Mouse (Mus musculus) monocyte, adult 2 months (primary cell): ENCODE results near the gene 9030612E09Rik.

Source experiments
- DNase-seq, 2 experiments: peaks; one replicate each; pipeline ENCODE4 v3.0.0; 2022; ENCODE audit warnings: low spot score in 2 of 2, low read depth in 1 of 2

Gene 9030612E09Rik

DNA sequence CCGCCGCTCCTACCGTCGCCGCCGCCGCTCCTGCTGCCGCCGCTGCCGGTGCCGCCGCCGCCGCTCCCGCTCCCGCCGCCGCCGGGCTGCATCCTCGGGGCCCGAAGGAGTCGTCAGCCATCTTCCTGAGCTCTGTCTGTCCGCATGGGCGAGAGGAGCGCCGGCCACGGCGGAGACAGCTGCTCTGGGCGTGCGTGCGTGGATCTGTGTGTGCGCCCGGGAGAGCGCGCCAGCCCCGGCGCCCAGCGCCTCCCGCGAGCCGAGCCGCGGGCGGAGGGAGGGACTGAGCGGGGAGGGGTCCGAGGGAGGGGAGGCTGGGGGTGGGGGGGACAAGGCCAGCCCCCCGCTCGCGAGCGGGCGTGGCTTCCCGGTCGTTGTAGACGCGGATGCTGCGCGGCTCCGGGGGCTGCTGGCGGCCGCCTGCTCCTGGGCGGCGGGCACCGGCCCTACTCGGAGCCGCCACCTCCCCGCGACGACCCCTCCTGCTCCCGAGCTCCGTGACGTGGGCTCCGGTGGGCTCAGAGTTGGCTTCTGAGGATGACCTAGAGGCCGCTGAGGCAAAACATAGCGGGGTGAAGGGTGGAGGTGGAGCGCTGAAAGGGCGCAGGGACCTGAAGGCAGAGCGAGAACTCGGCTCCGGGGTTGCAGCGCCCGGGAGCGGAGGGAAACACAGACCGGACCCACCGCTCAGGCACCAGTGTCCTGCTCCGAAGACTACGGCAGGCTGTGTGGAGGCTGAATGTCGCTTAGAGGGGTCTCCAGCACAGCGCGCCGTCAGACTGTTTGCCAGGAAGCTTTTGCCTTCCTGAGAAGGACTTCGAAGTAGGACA lies at the start of gene 9030612E09Rik, which contains the start of gene Sobp:
Gene 9030612E09Rik (plus strand): TSS at position 379 of the 830 bp plus-strand sequence.
Gene Sobp (minus strand): TSS at position 205 of the 830 bp plus-strand sequence.
- DNase-seq = no peak

DNA sequence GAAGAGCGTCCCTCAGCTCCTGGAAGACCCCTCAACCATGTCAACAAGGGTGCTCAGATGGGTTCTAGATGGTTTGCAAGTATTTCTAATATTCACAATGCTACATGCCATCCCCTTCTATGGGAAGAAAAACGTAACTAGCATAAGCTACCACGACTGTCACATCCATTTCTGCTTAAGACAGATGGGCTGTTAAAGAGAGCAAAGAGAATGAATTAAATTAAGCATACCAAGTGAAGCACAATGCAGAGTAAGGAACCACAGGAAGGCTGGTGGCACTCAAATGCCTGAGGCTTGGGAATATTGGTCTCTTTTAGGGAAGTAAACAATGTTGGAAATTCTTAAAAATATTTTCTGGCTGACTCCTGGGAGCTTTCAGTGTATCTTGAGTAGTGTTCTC lies 45.8 kb upstream of the 9030612E09Rik start:
- no peak for DNase-seq

DNA sequence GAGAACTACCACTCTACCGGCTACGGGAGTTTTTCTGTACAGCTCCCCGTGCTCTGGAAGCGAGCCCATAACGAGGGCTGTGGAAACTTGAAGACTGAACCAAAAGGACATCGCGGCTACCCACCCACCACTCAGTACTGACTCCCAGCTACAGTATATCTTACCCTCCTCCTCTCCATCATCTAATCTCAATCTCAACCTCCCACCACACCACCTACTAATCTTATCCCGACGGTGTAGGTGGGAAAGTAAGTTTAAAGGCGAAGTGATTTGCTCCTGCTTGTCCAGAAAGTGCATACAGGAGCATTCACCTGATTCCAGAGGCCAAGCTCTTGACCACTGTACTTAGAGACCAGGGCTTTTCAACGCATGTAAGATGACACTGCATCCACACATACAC lies 40.5 kb upstream of the 9030612E09Rik start:
- no peak for DNase-seq

DNA sequence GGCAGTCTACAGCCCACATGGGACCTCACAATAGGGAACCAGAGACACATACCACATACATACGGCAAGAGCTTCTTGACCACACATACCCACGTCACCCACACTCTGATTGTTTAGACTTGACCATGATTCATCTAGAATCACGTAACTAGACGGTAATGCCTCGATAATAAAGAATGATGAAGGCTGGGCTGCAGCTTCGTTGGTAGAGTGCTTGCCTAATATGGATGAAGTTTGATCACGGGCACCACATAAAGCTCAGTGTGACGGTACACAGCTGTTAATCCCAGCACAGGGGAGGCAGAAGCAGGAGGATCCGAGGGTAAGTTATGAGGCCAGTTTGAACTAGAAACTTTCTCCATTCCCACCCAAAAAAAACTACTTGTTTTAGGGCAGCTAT lies 31.3 kb upstream of the 9030612E09Rik start:
- DNase-seq = no peak

DNA sequence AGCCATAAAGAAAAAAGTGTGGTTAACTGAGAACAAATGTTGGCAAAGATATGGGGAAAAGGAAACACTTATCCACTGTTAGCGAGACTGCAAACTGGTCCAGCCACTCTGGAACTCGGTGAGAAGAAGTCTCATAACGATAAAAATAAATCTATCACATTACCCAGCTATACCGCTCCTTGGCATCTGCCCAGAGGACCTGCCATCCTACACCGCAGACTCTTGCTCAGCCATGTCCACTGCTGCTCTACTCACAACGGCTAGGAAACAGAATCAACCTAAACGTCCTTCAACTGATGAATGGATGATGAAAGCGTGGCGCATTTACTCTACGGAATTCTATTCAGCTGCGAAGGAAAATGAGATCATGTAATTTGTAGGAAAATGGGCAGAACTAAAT lies 26.0 kb upstream of the 9030612E09Rik start:
- no peak for DNase-seq

DNA sequence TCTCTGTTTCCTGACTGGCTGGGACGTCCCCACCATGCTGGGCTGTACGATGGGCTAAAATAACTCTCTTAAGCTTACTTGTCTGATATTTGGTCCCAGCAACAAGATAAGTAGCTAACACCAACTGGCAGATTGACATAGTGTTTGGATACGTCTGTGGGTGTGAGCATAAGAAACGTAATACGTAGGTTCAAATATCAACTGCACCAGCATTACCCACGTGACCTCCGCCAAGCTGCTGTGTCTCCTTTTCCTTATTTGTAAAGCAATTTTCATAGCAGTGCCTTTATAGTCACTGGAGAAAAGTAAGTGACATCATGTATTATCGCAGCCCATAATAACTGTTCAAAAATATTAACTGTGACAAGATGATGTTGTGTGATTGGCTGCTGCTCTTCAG lies 21.9 kb upstream of the 9030612E09Rik start:
- DNase-seq = no peak

DNA sequence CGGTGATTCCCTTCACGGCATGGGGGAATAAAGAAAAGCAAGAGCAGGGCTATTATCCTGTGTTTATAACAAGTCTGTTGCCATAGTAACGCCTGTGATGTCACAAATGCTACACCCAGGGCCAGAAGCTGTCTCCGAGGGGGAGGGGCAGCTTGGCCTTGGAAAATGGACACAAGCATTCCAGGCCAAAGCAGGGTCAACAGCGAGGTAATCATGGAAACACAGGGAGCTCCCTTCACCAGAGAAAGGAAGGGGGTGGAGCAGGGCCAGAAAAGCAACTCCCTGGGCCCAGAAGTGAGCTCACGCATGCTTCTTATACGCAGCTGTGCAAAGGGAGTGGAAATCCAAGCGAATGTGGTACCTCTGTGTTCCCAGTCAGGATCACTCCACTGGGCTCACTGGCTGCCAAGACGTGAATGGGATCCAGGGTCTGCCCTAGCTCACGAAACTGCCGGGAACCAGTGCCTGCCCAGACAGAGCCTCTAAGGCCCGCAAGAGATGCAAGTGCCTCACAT lies 19.4 kb upstream of the 9030612E09Rik start:
- DNase-seq = no peak

DNA sequence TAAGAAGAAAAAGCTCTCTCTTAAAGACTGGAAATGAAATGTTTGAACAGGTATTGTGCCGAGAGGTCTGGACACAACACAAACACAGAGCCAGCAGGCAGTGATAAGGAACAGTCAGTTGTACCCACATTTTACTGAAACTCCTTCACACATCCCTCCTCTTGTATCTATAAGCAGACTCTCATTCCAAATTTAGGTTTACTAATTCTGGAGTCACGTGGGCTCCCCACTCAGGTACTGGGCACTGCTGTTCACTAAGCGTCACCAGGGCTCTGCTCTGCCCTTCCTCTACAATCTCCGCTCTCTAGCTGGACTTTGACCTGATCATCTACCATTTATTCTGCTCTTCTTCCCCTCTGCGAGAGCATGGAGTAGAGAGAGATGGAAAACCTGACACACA lies 15.6 kb upstream of the 9030612E09Rik start:
- DNase-seq = no peak

DNA sequence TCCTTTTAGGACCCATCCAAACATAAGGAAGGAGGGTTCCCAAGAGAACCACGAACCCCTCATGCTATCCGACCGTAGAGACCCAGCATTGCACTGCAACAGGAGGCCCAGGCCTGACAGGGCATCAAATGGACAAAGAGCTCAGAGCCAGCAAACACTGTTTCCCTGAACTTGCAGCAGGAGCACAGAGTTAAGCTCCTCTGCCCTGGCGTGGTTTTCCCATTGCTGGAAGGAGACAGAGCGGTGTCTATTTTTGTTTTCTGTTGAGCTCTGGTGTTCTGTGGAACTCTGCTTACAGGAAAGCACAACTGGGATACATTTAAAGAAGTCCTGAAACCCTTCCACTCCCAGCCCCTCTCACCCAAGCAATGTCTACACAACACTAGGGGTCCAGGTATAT lies 15.2 kb upstream of the 9030612E09Rik start:
- no peak for DNase-seq

DNA sequence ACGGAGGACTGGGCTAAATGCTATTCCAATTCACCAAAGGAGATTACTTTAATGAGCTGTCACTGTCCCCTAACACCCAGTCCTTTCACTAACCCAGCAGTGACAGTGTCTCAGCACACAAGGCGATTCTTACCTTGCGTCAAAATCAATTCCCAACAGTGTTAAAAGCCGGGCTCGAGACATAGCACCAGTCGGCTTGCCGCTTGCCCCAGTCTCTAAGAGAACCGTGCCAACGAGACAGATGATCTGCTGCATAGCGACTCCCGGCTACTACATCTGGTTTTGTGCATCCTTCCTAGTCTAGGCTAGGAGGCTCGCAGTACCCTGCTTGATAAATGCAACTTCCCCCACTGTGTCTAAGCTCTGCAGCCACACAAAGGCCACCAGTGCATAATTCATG lies 12.2 kb upstream of the 9030612E09Rik start:
- DNase-seq = no peak

DNA sequence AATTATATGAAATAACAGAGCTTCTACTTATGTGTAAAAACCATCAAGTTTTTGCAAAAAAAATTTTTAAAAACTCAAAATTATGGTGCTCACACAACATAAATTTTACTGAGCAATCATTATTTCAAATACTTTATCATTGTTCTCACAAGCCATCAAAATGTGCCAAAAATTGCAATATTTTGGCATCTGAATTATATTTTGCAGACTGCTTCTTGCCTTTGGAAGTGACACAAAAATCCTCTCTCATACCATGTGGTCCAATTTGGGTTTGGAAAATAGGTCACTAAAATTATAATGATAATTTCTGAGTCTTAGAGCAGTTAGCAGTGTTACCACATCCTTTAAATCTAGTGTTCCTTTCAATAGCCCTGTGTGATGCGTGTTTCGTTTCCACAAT lies 10.1 kb upstream of the 9030612E09Rik start:
- DNase-seq = no peak

DNA sequence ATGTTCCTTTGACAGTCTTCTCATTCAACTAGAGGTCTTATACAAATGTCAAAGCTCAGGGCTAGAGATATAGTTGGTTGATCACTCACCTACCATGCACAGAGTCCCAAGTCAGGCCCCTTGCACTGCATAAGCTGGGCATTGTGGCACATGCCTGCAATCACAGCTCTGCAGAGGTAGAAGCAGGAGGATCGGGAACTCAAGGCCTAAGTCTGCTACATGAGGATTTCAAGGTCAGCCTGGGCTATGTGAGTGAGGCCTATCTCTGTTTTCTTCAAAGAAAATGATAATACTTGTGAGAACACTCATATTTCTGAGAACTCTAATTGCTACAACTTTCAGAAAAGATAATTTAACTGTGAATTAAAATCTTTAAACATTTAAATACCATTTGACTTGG lies 8.4 kb upstream of the 9030612E09Rik start:
- no peak for DNase-seq

DNA sequence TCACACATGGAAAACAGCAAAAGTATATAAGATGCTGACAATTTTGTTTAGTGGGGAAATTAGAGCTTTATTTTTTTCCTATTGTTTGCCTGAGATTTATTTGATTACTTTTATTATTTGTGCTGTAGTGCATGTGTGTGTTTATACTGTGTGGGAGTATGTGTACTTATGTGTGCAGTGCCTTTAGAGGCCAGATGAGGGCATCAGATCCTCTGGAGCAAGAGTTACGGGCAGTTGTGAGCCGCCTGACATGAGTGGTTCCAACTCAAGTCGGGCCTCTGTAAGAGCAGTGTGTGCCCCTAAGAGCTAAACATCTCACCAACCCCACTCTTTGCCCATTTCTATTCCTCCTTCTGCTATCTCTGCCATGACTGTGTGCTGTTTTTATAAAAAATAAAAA lies 7.7 kb upstream of the 9030612E09Rik start:
- no peak for DNase-seq

DNA sequence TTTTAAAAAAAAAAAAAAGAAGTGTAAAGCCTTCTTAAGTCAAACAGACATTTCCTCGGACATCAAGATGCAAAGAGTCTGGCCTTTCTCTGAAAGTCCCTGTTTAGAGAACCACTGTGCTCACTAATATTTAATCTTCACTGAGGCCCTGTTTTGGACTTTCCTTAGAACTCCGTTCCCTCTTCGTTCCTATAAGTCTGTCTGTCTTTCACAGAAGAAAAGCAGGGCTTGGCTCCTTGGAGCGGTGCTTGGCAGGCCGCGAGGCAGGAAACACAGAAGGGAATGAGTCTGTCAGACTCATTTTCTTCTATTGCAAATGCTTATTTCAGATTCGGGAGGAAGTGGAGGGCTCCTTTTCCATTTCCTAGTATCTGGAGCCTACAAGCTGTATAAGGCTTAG lies 5.7 kb upstream of the 9030612E09Rik start:
- DNase-seq = no peak

DNA sequence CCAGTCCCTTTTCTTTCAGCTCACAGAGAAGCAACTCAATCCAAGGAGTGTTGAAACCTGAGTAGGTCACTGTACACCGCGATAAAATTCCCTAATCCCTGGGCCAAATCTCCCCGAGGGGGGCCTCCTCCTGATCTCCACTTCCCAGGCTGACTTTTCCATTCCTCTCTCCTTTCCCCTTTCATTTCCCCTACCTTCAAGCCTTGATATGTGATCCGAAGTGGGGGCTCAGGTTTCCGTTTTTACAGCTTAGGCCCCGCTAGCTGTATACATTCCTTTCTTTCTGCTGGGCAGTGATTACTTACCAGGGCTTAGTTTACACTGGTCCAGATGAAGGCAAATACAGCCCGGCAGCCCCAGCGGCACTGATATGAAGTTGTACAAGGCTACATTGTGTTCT lies 3.4 kb upstream of the 9030612E09Rik start:
- no peak for DNase-seq

DNA sequence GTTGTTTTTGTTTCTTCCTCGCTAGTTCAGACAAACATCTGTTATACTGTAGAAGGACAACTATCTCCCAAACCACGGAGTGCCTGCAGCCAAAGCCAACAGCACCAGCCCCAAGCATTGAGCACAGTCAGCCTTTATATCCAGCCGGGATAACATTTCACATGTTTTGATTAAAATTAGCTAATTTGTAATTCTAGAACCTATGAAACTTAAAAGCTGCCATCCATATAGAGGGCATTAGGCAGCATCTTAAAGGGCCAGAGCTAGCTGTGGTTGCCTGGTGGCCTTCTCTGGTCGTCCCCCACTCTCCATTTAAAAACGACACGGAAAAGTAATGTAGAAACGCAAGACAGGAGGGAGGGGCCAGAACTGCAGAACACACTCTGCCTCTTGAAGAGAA lies 2.4 kb upstream of the 9030612E09Rik start:
- DNase-seq = no peak

DNA sequence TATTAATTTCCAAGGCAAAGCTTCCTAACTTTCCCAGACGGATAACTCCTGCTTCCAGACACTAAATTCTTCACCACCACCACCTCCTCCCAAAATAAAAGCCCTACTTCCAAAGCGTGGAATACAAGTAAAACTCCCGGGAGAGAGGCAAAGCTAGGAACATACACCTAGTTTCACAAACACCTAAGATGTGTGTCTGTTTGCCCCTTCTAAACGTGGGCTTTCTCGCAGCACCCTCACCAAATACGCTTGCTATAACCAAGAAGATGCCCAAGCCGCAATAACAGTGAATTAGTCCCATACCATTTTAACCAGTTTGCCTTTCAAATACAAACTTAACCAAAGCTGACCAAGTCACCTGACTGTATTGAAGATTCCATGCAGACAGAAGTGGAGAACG lies 1.9 kb upstream of the 9030612E09Rik start:
- DNase-seq = no peak

DNA sequence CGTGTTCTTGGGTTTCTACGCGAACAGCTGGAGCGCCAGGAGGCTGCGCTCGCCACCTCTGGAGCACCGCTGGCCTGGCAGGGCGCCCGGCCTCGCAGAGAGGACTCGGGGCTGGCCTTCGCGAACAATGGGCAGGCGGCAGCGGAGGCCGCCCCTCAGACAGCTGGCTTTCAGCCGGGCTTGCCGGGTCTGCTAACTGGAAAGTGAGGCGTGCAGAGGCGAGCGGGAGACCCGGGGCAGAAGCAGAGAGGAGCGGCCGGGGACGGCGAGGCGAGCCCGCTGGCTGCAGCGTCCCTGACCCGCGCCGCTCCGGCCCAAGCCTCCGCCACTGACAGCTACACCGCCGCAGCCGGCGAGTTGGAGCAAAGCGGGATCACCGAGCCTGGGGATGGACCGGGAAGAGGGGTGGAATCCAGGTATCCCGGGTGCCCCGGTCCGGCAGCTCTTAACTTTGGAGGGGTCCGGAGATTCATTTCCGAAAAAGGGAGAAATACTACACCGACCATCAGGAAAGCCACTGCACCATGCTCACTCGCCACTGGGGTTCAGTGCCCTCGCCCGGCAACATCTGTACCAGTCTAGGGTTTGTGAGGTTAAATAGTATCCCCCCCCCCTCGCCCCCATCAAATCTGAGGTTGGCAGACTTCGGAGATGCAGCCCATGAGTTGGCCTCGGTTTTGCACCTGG lies 1.2 kb upstream of the 9030612E09Rik start:
- no peak for DNase-seq

DNA sequence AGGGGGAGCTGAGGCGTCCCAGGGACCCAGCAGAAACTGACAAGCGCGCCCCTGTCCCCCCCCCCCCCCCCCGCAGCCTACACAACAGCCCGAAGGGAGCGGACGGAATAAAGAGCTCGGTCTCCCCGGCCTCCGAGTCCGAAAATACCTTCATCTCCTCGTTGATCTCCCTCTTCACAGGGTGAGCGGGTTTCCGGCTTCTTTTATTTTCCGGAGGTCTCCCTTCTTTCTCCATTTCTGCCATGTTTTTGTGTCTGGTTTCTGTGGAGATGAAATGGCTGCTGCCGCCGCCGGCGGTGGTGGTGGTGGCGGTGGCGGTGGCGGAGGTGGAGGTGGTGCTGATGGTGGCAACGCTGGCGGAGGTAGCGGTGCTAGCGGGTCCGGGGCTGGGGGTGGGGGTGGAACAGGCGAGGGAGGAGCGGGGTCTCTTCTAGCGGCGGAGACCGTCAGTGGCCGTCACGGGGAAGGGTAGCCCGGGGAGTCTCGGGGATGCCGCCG lies 627 bp upstream of the 9030612E09Rik start:
- DNase-seq = no peak

DNA sequence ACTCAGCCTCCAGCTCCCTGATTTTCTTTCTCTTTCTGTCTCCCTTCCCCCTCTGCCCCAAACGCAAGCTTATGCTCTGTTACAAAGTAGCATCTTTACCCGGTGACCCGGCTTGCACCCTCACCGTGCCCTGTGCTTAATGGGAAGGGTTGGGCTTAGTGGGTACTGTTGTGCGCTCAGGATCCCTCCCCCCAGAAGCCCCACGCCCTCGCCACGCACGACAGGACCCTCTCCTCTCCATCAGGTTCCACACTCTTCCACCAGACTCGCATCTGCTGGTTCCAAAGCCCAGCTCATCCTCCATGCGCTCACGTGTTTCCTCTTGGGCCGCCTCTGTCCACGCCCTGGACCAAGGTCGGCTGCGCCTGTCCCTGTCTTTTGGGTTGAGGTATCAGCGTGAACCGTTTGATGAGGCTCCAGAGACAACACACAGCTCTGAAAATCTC lies 675 bp downstream of the 9030612E09Rik start:
- no peak for DNase-seq

DNA sequence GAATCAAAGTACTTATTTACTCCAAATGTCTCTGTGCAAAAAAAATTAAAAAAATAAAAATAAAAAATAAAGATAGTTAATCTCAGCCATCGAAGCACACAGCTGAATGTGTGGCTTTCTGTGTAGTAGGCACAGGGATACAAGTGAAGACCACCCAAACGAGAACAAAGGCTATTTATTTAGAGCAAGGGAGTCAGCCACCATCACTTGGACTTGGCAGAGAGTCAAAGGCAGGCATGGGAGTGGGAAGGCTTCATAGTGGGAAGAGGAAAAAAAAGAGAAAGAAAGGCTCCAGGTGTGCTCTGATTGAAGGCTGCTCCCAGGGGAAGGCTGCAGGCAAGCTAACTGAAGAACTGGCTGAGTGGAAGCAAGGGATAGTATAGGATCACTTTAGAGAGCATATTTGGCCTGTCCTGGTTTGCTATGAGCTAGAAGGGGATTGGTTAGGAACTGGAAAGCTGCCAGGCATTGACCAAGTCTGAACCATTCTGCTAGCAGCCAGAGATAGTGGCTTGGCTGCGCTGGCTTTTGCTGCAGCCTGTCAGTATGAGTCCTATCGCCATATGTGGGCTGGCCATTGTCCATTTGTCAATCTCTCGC lies 5.9 kb downstream of the 9030612E09Rik start:
- no peak for DNase-seq

DNA sequence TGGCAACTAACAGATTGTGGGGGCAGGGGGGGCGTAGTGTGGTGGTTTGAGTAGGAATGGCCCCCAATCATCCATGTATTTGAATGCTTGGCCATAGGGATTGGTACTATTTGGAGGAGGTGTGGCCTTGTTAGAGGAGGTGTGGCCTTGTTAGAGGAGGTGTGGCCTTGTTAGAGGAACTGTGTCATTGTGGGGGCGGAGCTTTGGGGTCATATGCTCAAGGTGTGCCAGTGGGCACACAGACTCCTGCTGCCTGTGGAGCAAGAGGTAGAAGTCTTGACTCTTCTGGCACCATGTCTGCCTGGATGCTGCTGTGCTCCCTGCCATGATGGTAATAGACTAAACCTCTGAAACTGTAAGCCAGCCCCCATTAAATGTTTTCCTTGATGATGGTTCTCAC lies 25.7 kb downstream of the 9030612E09Rik start:
- DNase-seq = no peak
